In genomic region chr6:48426956-48427355, GRCm38 (mm10) we compare ENCODE assay signal across 27 mouse cellular contexts. TPM values are rescaled to one million over a fixed set of nuclear protein-coding genes. Genes with fewer than 3 reads are reported as not detected.
"Had no signal": no experiment of that assay in that cellular context is flagged by ENCODE, and none has a peak within 500 bp of the region (broad histone marks: within the 10 kb centered on the region; RNA-seq: fewer than 3 reads in every experiment).

No protein-coding gene starts in this region.

- DNase-seq: gastrocnemius, postnatal 14 days; gastrocnemius, postnatal 36 days; heart, adult 11 months; heart, adult 2 months; heart, postnatal 14 days; heart, postnatal 36 days; kidney, adult 11 months; kidney, adult 2 months; kidney, adult 9 months; kidney, postnatal 14 days; kidney, postnatal 36 days; layer of hippocampus, adult 9-11 months; layer of hippocampus, postnatal 36 days had no signal

- H3K27me3 ChIP-seq: heart, embryonic 13.5 days; heart, embryonic 15.5 days; hindbrain, embryonic 13.5 days; hindbrain, embryonic 15.5 days; kidney, embryonic 15.5 days; limb, embryonic 13.5 days; limb, embryonic 15.5 days; liver, embryonic 12.5 days had no signal

- H3K4me3 ChIP-seq: heart, adult 2 months; heart, embryonic 13.5 days; heart, embryonic 15.5 days; hindbrain, embryonic 13.5 days; hindbrain, embryonic 15.5 days; kidney, embryonic 15.5 days; limb, embryonic 13.5 days; limb, embryonic 15.5 days; liver, embryonic 12.5 days had no signal

- H3K4me2 ChIP-seq: heart, embryonic 11.5 days; heart, embryonic 13.5 days; heart, embryonic 15.5 days; hindbrain, embryonic 13.5 days; hindbrain, embryonic 15.5 days; kidney, embryonic 15.5 days; limb, embryonic 13.5 days; limb, embryonic 15.5 days; liver, embryonic 12.5 days had no signal

- H3K36me3 ChIP-seq: heart, embryonic 13.5 days; heart, embryonic 15.5 days; hindbrain, embryonic 13.5 days; hindbrain, embryonic 15.5 days; kidney, embryonic 15.5 days; limb, embryonic 13.5 days; limb, embryonic 15.5 days; liver, embryonic 12.5 days had no signal

- H3K9ac ChIP-seq: heart, embryonic 13.5 days; heart, embryonic 15.5 days; hindbrain, embryonic 13.5 days; hindbrain, embryonic 15.5 days; kidney, embryonic 15.5 days; limb, embryonic 13.5 days; limb, embryonic 15.5 days; liver, embryonic 12.5 days; liver, embryonic 14.5 days had no signal

- H3K9me3 ChIP-seq: heart, embryonic 13.5 days; heart, embryonic 15.5 days; hindbrain, embryonic 13.5 days; hindbrain, embryonic 15.5 days; kidney, embryonic 15.5 days; limb, embryonic 13.5 days; limb, embryonic 15.5 days; liver, embryonic 12.5 days had no signal

- ATAC-seq: hindbrain, postnatal 0 days; intestine, embryonic 16.5 days; liver, embryonic 12.5 days had no signal

- H3K4me1 ChIP-seq: heart, embryonic 15.5 days; hindbrain, embryonic 13.5 days; hindbrain, embryonic 15.5 days; liver, embryonic 12.5 days had no signal

- H3K27ac ChIP-seq: heart, adult 2 months; heart, embryonic 13.5 days; heart, embryonic 15.5 days; hindbrain, embryonic 13.5 days; hindbrain, embryonic 15.5 days; hindbrain, postnatal 0 days; kidney, embryonic 15.5 days; kidney, postnatal 0 days; limb, embryonic 13.5 days; limb, embryonic 15.5 days; liver, embryonic 12.5 days; liver, embryonic 14.5 days had no signal

RNA-seq across cellular contexts. Expression of gene Sspo, which starts 21.1 kb away (rescaled TPM):
- total RNA-seq: hematopoietic stem cell, adult 5-6 weeks had no signal
